Mouse (Mus musculus): Measurements from ENCODE around the gene Slitrk6. TPM values are rescaled to one million over a fixed set of nuclear protein-coding genes. Genes with fewer than 3 reads are reported as not detected.

Gene Slitrk6
- polyA plus RNA-seq (2014; fragmentation: Illumina TruSeq; extraction: RNeasy Lipid Tissue Mini Kit (QIAGEN cat#74804); ENCODE audit: low read depth, low replicate concordance), result not detected

GRCm38 (mm10) chr14:110754484-110755307 lies at the start of gene Slitrk6:
TSS of gene Slitrk6 (minus strand) at chr14:110755149.

